Mouse (Mus musculus) gastrocnemius, postnatal 4 days (tissue): Measurements from ENCODE around the gene Eif1. TPM values are rescaled to one million over a fixed set of nuclear protein-coding genes. Genes with fewer than 3 reads are reported as not detected.
"Not testable (repeated sequence)": the region's sequence is repeated elsewhere in the genome, so short reads cannot be mapped to it uniquely, and the experiment has no call there.

ENCODE experiments used
- DNase-seq, 2 experiments: peaks; one replicate each; pipeline ENCODE4 v3.0.0; 2021 to 2022; ENCODE audit warnings: low spot score in 2 of 2, mixed read lengths in 2 of 2
- total RNA-seq, 2 experiments: library from RNA; stranded (reverse); gene quantifications; 2 replicates each; pipeline ENCODE4 v1.2.3; 2021

The Eif1 gene
- total RNA-seq, 2 experiments from 2014 or later: 842 to 874 TPM

- DNase-seq: no peak
Measured at GRCm38 (mm10) chr11:100335731-100336130, 16.0 kb downstream of the Eif1 start.

- DNase-seq: no peak
Measured at GRCm38 (mm10) chr11:100344269-100344668, 24.6 kb downstream of the Eif1 start.

- no peak for DNase-seq
Measured at GRCm38 (mm10) chr11:100352076-100352857, 32.6 kb downstream of the Eif1 start.

GRCm38 (mm10) chr11:100355151-100355951 lies 35.7 kb downstream of the Eif1 start:
- DNase-seq: no peak

GRCm38 (mm10) chr11:100355972-100356818 lies 36.5 kb downstream of the Eif1 start, which contains the start of gene Hap1:
Gene Hap1, minus strand, starts transcription at chr11:100356128.
- DNase-seq: peak in 1 of 2 experiments; percentile 61

GRCm38 (mm10) chr11:100356819-100357211 lies 37.1 kb downstream of the Eif1 start:
- DNase-seq: no peak

GRCm38 (mm10) chr11:100357408-100357807 lies 37.7 kb downstream of the Eif1 start:
- DNase-seq: no peak

GRCm38 (mm10) chr11:100360175-100360574 lies 40.5 kb downstream of the Eif1 start:
- no peak for DNase-seq

GRCm38 (mm10) chr11:100361059-100361458 lies 41.4 kb downstream of the Eif1 start:
- not testable (repeated sequence) for DNase-seq

GRCm38 (mm10) chr11:100362209-100362978 lies 42.7 kb downstream of the Eif1 start:
- DNase-seq: peak; percentile 56 to 78

GRCm38 (mm10) chr11:100362979-100363562 lies 43.4 kb downstream of the Eif1 start:
- peak; percentile 51 to 67 for DNase-seq

GRCm38 (mm10) chr11:100369145-100369544 lies 49.5 kb downstream of the Eif1 start:
- DNase-seq: no peak

GRCm38 (mm10) chr11:100369822-100370221 lies 50.1 kb downstream of the Eif1 start:
- DNase-seq: no peak

Other genes starting within 250 kb of the Eif1 start
- not detected for gene Krt32, start 231.7 kb upstream of the Eif1 start, total RNA-seq
- under 1 TPM; 0.15 to 0.31 TPM for gene Krt35, start 223.6 kb upstream of the Eif1 start, total RNA-seq
- not detected for gene Krt36, start 214.3 kb upstream of the Eif1 start, total RNA-seq
- gene Krt13, start 198.3 kb upstream of the Eif1 start, total RNA-seq: not detected
- 1 to 10 TPM in 1 of 2 experiments, under 1 TPM in 1; 0.27 to 1.1 TPM for gene Krt15, start 184.0 kb upstream of the Eif1 start, total RNA-seq
- gene Krt19, start 171.2 kb upstream of the Eif1 start, total RNA-seq: 1 to 10 TPM in 1 of 2 experiments, under 1 TPM in 1; 0.71 to 1.3 TPM
- under 1 TPM in 1 of 2 experiments, not detected in 1; 0.15 TPM for gene Krt9, start 126.6 kb upstream of the Eif1 start, total RNA-seq
- gene Krt14, start 112.3 kb upstream of the Eif1 start, total RNA-seq: 1 to 10 TPM in 1 of 2 experiments, under 1 TPM in 1; 0.15 to 1.8 TPM
- under 1 TPM in 1 of 2 experiments, not detected in 1; 0.29 TPM for gene Krt16, start 71.0 kb upstream of the Eif1 start, total RNA-seq
- gene Krt17, start 58.9 kb upstream of the Eif1 start, total RNA-seq: under 1 TPM; 0.29 to 0.44 TPM
- not detected for gene Krt42, start 50.0 kb upstream of the Eif1 start, total RNA-seq
- gene Gast, start 14.5 kb downstream of the Eif1 start, total RNA-seq: not detected
- 1 to 10 TPM; 1.5 to 1.7 TPM for gene Hap1, start 36.2 kb downstream of the Eif1 start, total RNA-seq
- gene Jup, start 77.9 kb downstream of the Eif1 start, total RNA-seq: 10 to 100 TPM; 80.4 to 91.4 TPM
- gene P3h4, start 95.0 kb downstream of the Eif1 start, total RNA-seq: 10 to 100 TPM; 27.4 to 29.4 TPM
- gene Fkbp10, start 95.8 kb downstream of the Eif1 start, total RNA-seq: 10 to 100 TPM; 86.4 TPM
- gene Nt5c3b, start 121.9 kb downstream of the Eif1 start, total RNA-seq: 10 to 100 TPM; 35.8 to 38.1 TPM
- 1 to 10 TPM; 1.0 to 1.5 TPM for gene Klhl10, start 122.0 kb downstream of the Eif1 start, total RNA-seq
- gene Klhl11, start 152.9 kb downstream of the Eif1 start, total RNA-seq: 10 to 100 TPM; 14.9 to 15.8 TPM
- gene Acly, start 208.1 kb downstream of the Eif1 start, total RNA-seq: 10 to 100 TPM; 54.1 to 57.9 TPM
- under 1 TPM; 0.13 to 0.22 TPM for gene Ttc25, start 225.7 kb downstream of the Eif1 start, total RNA-seq